Mouse (Mus musculus) intestine, embryonic 15.5 days (tissue): ENCODE data around the gene Pheta2. TPM values are rescaled to one million over a fixed set of nuclear protein-coding genes. Genes with fewer than 3 reads are reported as not detected.
"Not testable (repeated sequence)": the region's sequence is repeated elsewhere in the genome, so short reads cannot be mapped to it uniquely, and the experiment has no call there.

Experiments
- ATAC-seq: fragments of 200-750 bp; cut with Nextera tagmentation; 2 replicates; pipeline ENCODE4 v1.8.0; 2017; ENCODE audit warnings: moderate TSS enrichment, moderate library complexity
- H3K27ac ChIP-seq: fragments of 300-500 bp; sonication (generic); 2 replicates; pipeline ENCODE4 v1.5.1; 2015; ENCODE audit warnings: mild to moderate bottlenecking, inconsistent platforms
- H3K27me3 ChIP-seq: fragments of 300-500 bp; sonication (generic); replicated peaks from 2 replicates; pipeline ENCODE4 v1.6.1; 2015; ENCODE audit warnings: inconsistent platforms
- H3K36me3 ChIP-seq: fragments of 300-500 bp; sonication (generic); 2 replicates; pipeline ENCODE4 v1.6.1; 2015; ENCODE audit warnings: inconsistent platforms
- H3K4me1 ChIP-seq: fragments of 300-500 bp; sonication (generic); replicated peaks from 2 replicates; pipeline ENCODE4 v1.6.1; 2015; ENCODE audit warnings: inconsistent platforms
- H3K4me2 ChIP-seq: fragments of 300-500 bp; sonication (generic); replicated peaks from 2 replicates; pipeline ENCODE4 v1.6.1; 2015; ENCODE audit warnings: mild to moderate bottlenecking, inconsistent platforms
- H3K4me3 ChIP-seq: fragments of 300-500 bp; sonication (generic); replicated peaks from 2 replicates; pipeline ENCODE4 v1.5.1; 2015; ENCODE audit warnings: inconsistent platforms
- H3K9ac ChIP-seq: fragments of 300-500 bp; sonication (generic); 2 replicates; pipeline ENCODE4 v1.6.1; 2015; ENCODE audit warnings: inconsistent platforms
- H3K9me3 ChIP-seq: fragments of 300-500 bp; sonication (generic); 2 replicates; pipeline ENCODE4 v1.6.1; 2016; ENCODE audit warnings: inconsistent platforms
- WGBS: fragments of 180-500 bp; shearing (Covaris S2); methylation state at CpG from one replicate; pipeline ENCODE4 v1.1.7; 2015; 5-methylcytosine and 5-hydroxymethylcytosine counted together
- polyA plus RNA-seq: library from polyadenylated mRNA; unstranded; fragments of >200 nt; fragmentation: Nextera tagmentation; extraction: Ambion mirVana; gene quantifications from 2 replicates; pipeline ENCODE4 v1.2.1, GENCODE M21; 2015

Gene Pheta2
- polyA plus RNA-seq, 1 experiment from 2014 or later = 13.1 TPM

- H3K9me3 ChIP-seq = no peaks in the 10 kb centered on the region
- peak overlapping the region; percentile 6; the same call in 1 of the 2 replicates for H3K27ac ChIP-seq
- peaks cover 12% of the 10 kb centered on the region for H3K4me1 ChIP-seq
- no peaks in the 10 kb centered on the region for H3K36me3 ChIP-seq
- WGBS = 49% methylated on average over 22 of the region's 22 CpGs
- H3K4me2 ChIP-seq = 0 out of 2 replicates have a peak overlapping the region, but pooled peaks have one; percentile 14
- H3K9ac ChIP-seq = no peak overlapping the region
- H3K27me3 ChIP-seq = no peaks in the 10 kb centered on the region
- H3K4me3 ChIP-seq = no peak overlapping the region
- no peak for ATAC-seq
Observed at GRCm38 (mm10) chr15:82358431-82359260, 19.9 kb downstream of the Pheta2 start.

DNA sequence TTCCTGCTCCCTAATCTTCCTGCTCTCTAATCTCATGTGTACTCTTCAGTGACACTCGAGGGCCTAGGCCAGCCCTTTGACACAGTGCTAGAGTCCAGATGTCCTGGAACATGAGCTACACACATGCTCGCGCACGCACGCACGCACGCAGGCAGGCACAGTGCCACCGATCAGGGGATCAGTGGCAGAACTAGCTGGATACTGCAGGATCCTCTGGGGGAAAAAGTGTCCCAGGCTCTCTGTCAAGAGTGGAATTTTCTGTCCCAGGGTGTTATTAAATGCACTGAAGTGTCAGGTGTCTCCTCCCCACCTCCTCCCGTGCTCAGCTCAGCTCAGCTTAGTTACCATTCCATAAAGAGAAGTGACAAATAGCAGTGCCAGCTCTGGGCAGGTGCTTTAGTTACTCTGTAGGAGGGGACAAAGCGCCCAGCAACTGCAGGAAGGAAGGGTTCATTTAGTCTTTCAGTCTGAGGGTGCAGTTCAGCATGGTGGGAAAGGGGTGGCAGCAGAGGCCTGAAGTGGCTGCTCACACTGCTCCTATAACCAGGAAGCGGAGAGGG is 22.8 kb downstream of the Pheta2 start:
- no peaks in the 10 kb centered on the region for H3K36me3 ChIP-seq
- no peak overlapping the region for H3K9ac ChIP-seq
- WGBS = 70% methylated on average over 11 of the region's 11 CpGs
- H3K9me3 ChIP-seq = no peaks in the 10 kb centered on the region
- peak overlapping the region; percentile 68 for H3K27ac ChIP-seq
- H3K4me1 ChIP-seq = peaks cover 9% of the 10 kb centered on the region
- ATAC-seq = peak; percentile 93
- H3K4me3 ChIP-seq = no peak overlapping the region
- no peaks in the 10 kb centered on the region for H3K27me3 ChIP-seq
- H3K4me2 ChIP-seq = no peak overlapping the region

DNA sequence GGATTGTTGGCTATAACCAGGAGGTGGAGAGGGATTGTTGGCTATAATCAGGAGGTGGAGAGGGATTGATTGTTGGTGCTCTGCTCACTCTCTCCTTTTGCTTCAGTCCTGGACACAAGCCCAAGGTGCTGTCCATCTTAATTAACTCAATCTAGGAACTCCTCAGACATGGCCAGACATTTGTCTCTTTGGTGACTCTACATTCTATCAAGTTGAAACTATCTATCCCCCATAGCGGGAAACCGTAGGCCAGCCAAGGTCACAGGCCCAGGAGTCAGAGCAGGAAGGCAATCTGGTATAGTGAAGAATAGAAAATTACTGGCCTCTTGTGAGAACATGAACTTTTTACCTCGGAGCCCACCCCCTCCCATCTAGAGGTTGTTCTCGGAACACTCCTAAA is 23.5 kb downstream of the Pheta2 start:
- WGBS = 72% methylated on average over 4 of the region's 4 CpGs
- Histone ChIP-seq H3K27me3 (no peaks in the 10 kb centered on the region), H3K27ac (no peak overlapping the region), H3K4me3 (no peak overlapping the region), H3K4me2 (no peak overlapping the region), H3K4me1 (peaks cover 9% of the 10 kb centered on the region), H3K9ac (no peak overlapping the region), H3K9me3 (no peaks in the 10 kb centered on the region), H3K36me3 (no peaks in the 10 kb centered on the region)
- no peak for ATAC-seq

GRCm38 (mm10) chr15:82363801-82364200 is 25.1 kb downstream of the Pheta2 start:
- H3K9me3 ChIP-seq, ATAC-seq, H3K4me3 ChIP-seq, H3K4me1 ChIP-seq, H3K27me3 ChIP-seq, H3K27ac ChIP-seq, H3K9ac ChIP-seq, H3K4me2 ChIP-seq, H3K36me3 ChIP-seq: not testable (repeated sequence)
- 70% methylated on average over 8 of the region's 12 CpGs for WGBS

GRCm38 (mm10) chr15:82364561-82364960 is 25.8 kb downstream of the Pheta2 start:
- H3K4me2 ChIP-seq = peak overlapping the region; percentile 34; the same call in 1 of the 2 replicates

GRCm38 (mm10) chr15:82368146-82368545 is 29.4 kb downstream of the Pheta2 start:
- Histone ChIP-seq H3K9ac (no peak overlapping the region), H3K27ac (no peak overlapping the region), H3K9me3 (no peaks in the 10 kb centered on the region), H3K4me3 (no peak overlapping the region), H3K4me2 (no peak overlapping the region), H3K36me3 (no peaks in the 10 kb centered on the region), H3K27me3 (no peaks in the 10 kb centered on the region), H3K4me1 (no peaks in the 10 kb centered on the region)
- ATAC-seq = no peak
- WGBS = 91% methylated on average over 4 of the region's 4 CpGs

More at GRCm38 (mm10) chr15:82364561-82364960, 25.8 kb downstream of the Pheta2 start:
- ATAC-seq, H3K4me1 ChIP-seq, H3K9ac ChIP-seq, H3K27me3 ChIP-seq, H3K36me3 ChIP-seq, H3K9me3 ChIP-seq, H3K27ac ChIP-seq, H3K4me3 ChIP-seq: not testable (repeated sequence)
- 13% methylated on average over 6 of the region's 9 CpGs for WGBS

- no peak overlapping the region for H3K9ac ChIP-seq
- H3K9me3 ChIP-seq = no peaks in the 10 kb centered on the region
- no peak overlapping the region for H3K4me2 ChIP-seq
- no peak overlapping the region for H3K27ac ChIP-seq
- no peaks in the 10 kb centered on the region for H3K27me3 ChIP-seq
- H3K4me1 ChIP-seq = no peaks in the 10 kb centered on the region
- H3K36me3 ChIP-seq = 0 out of 2 replicates have a peak, but pooled peaks cover 3% of the 10 kb centered on the region
- no peak for ATAC-seq
- H3K4me3 ChIP-seq = no peak overlapping the region
- WGBS = 88% methylated on average over 1 of the region's 1 CpGs
Observed at GRCm38 (mm10) chr15:82368851-82369250, 30.1 kb downstream of the Pheta2 start.

DNA sequence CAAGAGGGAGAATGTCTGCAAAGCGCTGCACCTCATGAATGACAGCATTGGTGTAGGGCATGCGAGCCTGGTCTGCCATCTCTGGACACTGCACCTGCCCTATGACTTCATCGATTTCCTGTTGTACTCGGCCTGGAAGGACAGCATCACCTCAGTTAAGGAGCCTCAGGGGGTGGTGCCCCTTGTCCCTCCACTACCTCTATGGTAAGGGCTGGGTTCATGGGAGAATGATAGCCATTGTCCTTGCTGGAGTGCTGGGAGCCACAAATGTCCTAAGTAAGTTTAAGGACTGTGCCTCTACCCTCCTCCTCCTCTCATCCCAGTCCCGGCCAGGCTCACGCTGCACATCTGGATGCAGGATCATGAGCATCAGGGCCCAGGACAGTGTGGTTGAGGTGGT is 33.7 kb downstream of the Pheta2 start:
- no peak overlapping the region for H3K27ac ChIP-seq
- no peak for ATAC-seq
- H3K36me3 ChIP-seq = 0 out of 2 replicates have a peak, but pooled peaks cover 3% of the 10 kb centered on the region
- H3K9me3 ChIP-seq = no peaks in the 10 kb centered on the region
- 84% methylated on average over 6 of the region's 6 CpGs for WGBS
- H3K27me3 ChIP-seq = no peaks in the 10 kb centered on the region
- no peak overlapping the region for H3K4me3 ChIP-seq
- 0 out of 2 replicates have a peak, but pooled peaks cover 1% of the 10 kb centered on the region for H3K4me1 ChIP-seq
- H3K9ac ChIP-seq = no peak overlapping the region
- H3K4me2 ChIP-seq = no peak overlapping the region

GRCm38 (mm10) chr15:82372991-82373390 is 34.2 kb downstream of the Pheta2 start:
- H3K36me3 ChIP-seq = 0 out of 2 replicates have a peak, but pooled peaks cover 3% of the 10 kb centered on the region
- 89% methylated on average over 5 of the region's 5 CpGs for WGBS
- H3K4me3 ChIP-seq = no peak overlapping the region
- H3K27me3 ChIP-seq = no peaks in the 10 kb centered on the region
- H3K27ac ChIP-seq = no peak overlapping the region
- H3K4me2 ChIP-seq = no peak overlapping the region
- H3K9ac ChIP-seq = no peak overlapping the region
- 0 out of 2 replicates have a peak, but pooled peaks cover 6% of the 10 kb centered on the region for H3K4me1 ChIP-seq
- no peak for ATAC-seq
- H3K9me3 ChIP-seq = no peaks in the 10 kb centered on the region

GRCm38 (mm10) chr15:82374437-82374836 is 35.7 kb downstream of the Pheta2 start:
- Histone ChIP-seq H3K4me1 (peaks cover 13% of the 10 kb centered on the region), H3K4me3 (no peak overlapping the region)

DNA sequence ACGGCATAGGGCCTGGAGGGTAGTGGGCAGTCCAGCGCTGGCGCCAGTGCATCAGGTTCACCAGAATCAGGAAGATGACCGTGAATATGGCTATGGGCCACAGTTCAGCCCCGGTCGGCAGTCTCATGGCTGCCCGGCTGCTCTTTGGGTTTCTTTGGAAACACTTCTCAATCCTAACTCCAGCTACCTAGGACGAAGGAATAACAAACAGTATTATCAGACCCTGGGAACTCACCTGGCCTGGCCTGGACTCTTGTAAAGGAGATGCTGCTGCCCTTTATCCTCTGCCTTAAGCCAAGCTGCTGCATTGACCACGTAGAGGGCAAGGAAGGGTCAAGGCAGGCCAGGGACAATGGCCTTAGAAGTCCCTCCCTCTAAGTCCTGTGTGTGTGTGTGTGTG is 37.1 kb downstream of the Pheta2 start:
- H3K4me2 ChIP-seq = no peak overlapping the region
- no peak overlapping the region for H3K27ac ChIP-seq
- no peak for ATAC-seq
- H3K36me3 ChIP-seq = 0 out of 2 replicates have a peak, but pooled peaks cover 3% of the 10 kb centered on the region
- H3K9me3 ChIP-seq = no peaks in the 10 kb centered on the region
- no peak overlapping the region for H3K9ac ChIP-seq
- no peak overlapping the region for H3K4me3 ChIP-seq
- H3K4me1 ChIP-seq = peaks cover 18% of the 10 kb centered on the region
- no peaks in the 10 kb centered on the region for H3K27me3 ChIP-seq
- WGBS = 85% methylated on average over 9 of the region's 9 CpGs

More at GRCm38 (mm10) chr15:82374437-82374836, 35.7 kb downstream of the Pheta2 start:
- H3K27ac ChIP-seq = no peak overlapping the region
- ATAC-seq = no peak
- H3K9ac ChIP-seq = no peak overlapping the region
- 88% methylated on average over 5 of the region's 5 CpGs for WGBS
- no peaks in the 10 kb centered on the region for H3K27me3 ChIP-seq
- no peak overlapping the region for H3K4me2 ChIP-seq
- H3K36me3 ChIP-seq = 0 out of 2 replicates have a peak, but pooled peaks cover 3% of the 10 kb centered on the region
- no peaks in the 10 kb centered on the region for H3K9me3 ChIP-seq

DNA sequence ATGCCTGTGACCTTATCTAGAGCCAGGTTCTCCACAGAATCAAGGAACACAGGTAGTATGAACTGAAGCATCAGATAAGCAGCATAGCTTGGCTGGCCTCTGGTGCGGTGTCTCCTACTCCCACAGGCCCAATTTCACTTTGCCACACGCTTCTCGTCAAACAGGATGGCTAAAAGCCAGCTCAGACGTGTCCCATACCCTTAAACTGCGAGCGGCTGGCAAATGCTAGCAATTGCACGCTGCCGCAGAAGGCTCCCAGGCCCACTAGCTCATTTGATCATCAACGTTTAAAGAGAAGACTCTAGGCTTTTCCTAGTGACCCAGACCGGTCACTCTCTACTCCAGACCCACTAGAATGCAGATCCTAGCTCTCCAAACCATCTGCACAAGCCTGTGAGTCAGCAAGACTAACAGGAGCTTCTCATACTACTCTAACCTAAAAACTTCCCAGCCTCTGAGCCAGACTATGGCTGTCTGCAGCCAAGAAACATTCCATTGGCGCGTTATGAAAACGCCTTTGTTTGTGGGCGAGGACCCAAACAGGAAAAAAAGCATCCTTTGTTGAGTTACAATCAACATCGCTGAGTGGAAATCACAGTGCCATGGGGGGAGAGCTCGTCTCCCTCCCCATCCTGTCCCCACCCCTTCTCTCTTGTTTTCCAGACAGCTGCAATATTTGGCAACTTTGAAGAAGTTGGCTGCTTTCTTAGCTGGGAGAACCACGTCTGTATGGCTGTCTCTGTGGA is 37.8 kb downstream of the Pheta2 start:
- Histone ChIP-seq H3K4me2 (no peak overlapping the region), H3K27me3 (no peaks in the 10 kb centered on the region), H3K9me3 (no peaks in the 10 kb centered on the region), H3K9ac (no peak overlapping the region), H3K27ac (no peak overlapping the region), H3K4me3 (no peak overlapping the region), H3K4me1 (peaks cover 18% of the 10 kb centered on the region), H3K36me3 (0 out of 2 replicates have a peak, but pooled peaks cover 3% of the 10 kb centered on the region)
- WGBS = 63% methylated on average over 17 of the region's 17 CpGs
- ATAC-seq = no peak
